In genomic region chr12:17175531-17175951, GRCm38 (mm10) we compare ENCODE assay signal across 8 mouse cellular contexts. TPM values are rescaled to one million over a fixed set of nuclear protein-coding genes. Genes with fewer than 3 reads are reported as not detected.
DNase-seq lines count a peak whose midpoint lies in the region; ATAC-seq and TF ChIP-seq lines count a peak whose summit lies in the region.

No protein-coding gene starts in this region.

- no peak for TF ChIP-seq CTCF in embryonic fibroblast, embryonic 13.5 days (IDR thresholded peaks at IDR 0.05; ENCODE audit: borderline replicate concordance, insufficient read depth, low read length)
- TF ChIP-seq CTCF in small intestine, adult 2 months (IDR thresholded peaks at IDR 0.05; ENCODE audit: extremely low read depth, insufficient read length, insufficient replicate concordance, low read depth, low read length) = no peak

- peak overlapping the region; percentile 55 for H3K4me3 ChIP-seq in heart, embryonic 16.5 days (ENCODE audit: low read length)
- H3K4me3 ChIP-seq in ES-E14 (ENCODE audit: insufficient read depth in 1 of 2, low read depth in 1 of 2, low read length in 2 of 2, poor library complexity in 1 of 2, severe bottlenecking in 1 of 2) = peak overlapping the region; percentile 43 to 58
- 0 out of 2 replicates have a peak overlapping the region, but pooled peaks have one; percentile 21 for H3K4me3 ChIP-seq in embryonic fibroblast, embryonic 13.5 days (ENCODE audit: insufficient read depth, low read length)
- peak overlapping the region; percentile 53 for H3K4me3 ChIP-seq in limb, embryonic 12.5 days (replicated peaks)
- peak overlapping the region; percentile 54 for H3K4me3 ChIP-seq in small intestine, adult 2 months (ENCODE audit: low read depth, low read length)

- no peak for TF ChIP-seq POLR2A in embryonic fibroblast, embryonic 13.5 days (IDR thresholded peaks at IDR 0.05; ENCODE audit: low read depth, low read length)
- no peak for TF ChIP-seq POLR2A in small intestine, adult 2 months (IDR thresholded peaks at IDR 0.05; ENCODE audit: low read depth, low read length)

- no peaks in the 10 kb centered on the region for H3K9me3 ChIP-seq in heart, embryonic 16.5 days (replicated peaks; ENCODE audit: control insufficient read depth, low read length)
- no peaks in the 10 kb centered on the region for H3K9me3 ChIP-seq in ES-E14 (ENCODE audit: control insufficient read depth, insufficient read depth, low read depth, low read length)
- no peaks in the 10 kb centered on the region for H3K9me3 ChIP-seq in limb, embryonic 12.5 days

- peak overlapping the region; percentile 92 for H3K4me2 ChIP-seq in heart, embryonic 16.5 days (ENCODE audit: low read depth, low read length)
- peak overlapping the region; percentile 98 for H3K4me2 ChIP-seq in limb, embryonic 12.5 days

- no peak overlapping the region for H3K27ac ChIP-seq in heart, embryonic 16.5 days (ENCODE audit: low read length)
- no peak overlapping the region for H3K27ac ChIP-seq in ES-E14 (ENCODE audit: insufficient read depth, low read depth, low read length, poor library complexity, severe bottlenecking)
- H3K27ac ChIP-seq in embryonic fibroblast, embryonic 13.5 days (ENCODE audit: insufficient read depth, low read length) = no peak overlapping the region
- H3K27ac ChIP-seq in limb, embryonic 12.5 days = no peak overlapping the region
- H3K27ac ChIP-seq in small intestine, adult 2 months (ENCODE audit: insufficient read depth, low read depth, low read length) = no peak overlapping the region

- 10% methylated on average over 25 of the region's 25 CpGs for WGBS in heart, embryonic 16.5 days
- 15% methylated on average over 25 of the region's 25 CpGs for WGBS in limb, embryonic 12.5 days
- WGBS in small intestine, adult 2 months = 13% methylated on average over 25 of the region's 25 CpGs

- no peak for DNase-seq in heart, adult 18-20 months
- DNase-seq in ES-E14 (ENCODE audit: low read depth, low spot score) = no peak
- no peak for DNase-seq in ovary, postnatal 14 days (ENCODE audit: low spot score)
- no peak for DNase-seq in spleen, postnatal 36 days (ENCODE audit: low spot score in 2 of 2)

- H3K27me3 ChIP-seq in heart, embryonic 16.5 days (ENCODE audit: control insufficient read depth, insufficient read depth, low read length) = peaks cover 32% of the 10 kb centered on the region
- peaks cover 51% of the 10 kb centered on the region for H3K27me3 ChIP-seq in limb, embryonic 12.5 days
- peaks cover 6% of the 10 kb centered on the region; the same call in 1 of the 2 replicates for H3K27me3 ChIP-seq in small intestine, adult 2 months (ENCODE audit: control insufficient read depth, insufficient read depth, low read length)

- no peak overlapping the region for H3K9ac ChIP-seq in heart, embryonic 16.5 days (ENCODE audit: low read length)
- peak overlapping the region; percentile 39; the same call in 1 of the 2 replicates for H3K9ac ChIP-seq in ES-E14 (ENCODE audit: insufficient read depth, low read depth, low read length, poor library complexity, severe bottlenecking)
- H3K9ac ChIP-seq in limb, embryonic 12.5 days (replicated peaks) = peak overlapping the region; percentile 64; the same call in 1 of the 2 replicates

- H3K4me1 ChIP-seq in heart, embryonic 16.5 days (ENCODE audit: control insufficient read depth, insufficient read depth, low read length) = peaks cover 4% of the 10 kb centered on the region; the same call in 1 of the 2 replicates
- H3K4me1 ChIP-seq in ES-E14 (ENCODE audit: control insufficient read depth in 2 of 2, insufficient read depth in 2 of 2, low read length in 2 of 2, poor library complexity in 1 of 2) = peaks cover 0 to 8% of the 10 kb centered on the region in 2 experiments; a peak in 2 of 4 replicates
- H3K4me1 ChIP-seq in embryonic fibroblast, embryonic 13.5 days (ENCODE audit: control insufficient read depth, insufficient read depth, low read length) = no peaks in the 10 kb centered on the region
- peaks cover 11% of the 10 kb centered on the region for H3K4me1 ChIP-seq in limb, embryonic 12.5 days (replicated peaks)
- peaks cover 8% of the 10 kb centered on the region for H3K4me1 ChIP-seq in small intestine, adult 2 months (ENCODE audit: control insufficient read depth, insufficient read depth, insufficient read length, low read length)

- H3K36me3 ChIP-seq in heart, embryonic 16.5 days (ENCODE audit: control insufficient read depth, insufficient read depth) = no peaks in the 10 kb centered on the region
- H3K36me3 ChIP-seq in ES-E14 (ENCODE audit: control insufficient read depth, insufficient read depth, low read length, poor library complexity, severe bottlenecking) = no peaks in the 10 kb centered on the region
- H3K36me3 ChIP-seq in limb, embryonic 12.5 days = no peaks in the 10 kb centered on the region
- H3K36me3 ChIP-seq in small intestine, adult 2 months (ENCODE audit: control insufficient read depth, insufficient read depth, low read length) = no peaks in the 10 kb centered on the region

- in situ Hi-C loops in ES-E14 (cut with MboI; ENCODE audit: low sequenced_read_pairs in 2 of 2, unreplicated experiment in 2 of 2) = loop anchor here in 1 of 2 experiments (25.0 kb wide), 1 partner anchor 88 kb away; no protein-coding TSS in a partner anchor

- no peak for ATAC-seq in heart, embryonic 16.5 days (replicated peaks; ENCODE audit: extremely low read depth, insufficient read depth, low FRiP score)
- ATAC-seq in limb, embryonic 12.5 days (ENCODE audit: insufficient number of reproducible peaks, insufficient read depth, low FRiP score, low TSS enrichment, low read depth) = no peak

TF ChIP-seq in ES-E14, 5 proteins besides CTCF, POLR2A, EP300 and RAD21:
- TF ChIP-seq CHD2 (IDR thresholded peaks at IDR 0.05; ENCODE audit: low read depth, low read length) (no peak), ZNF384 (IDR thresholded peaks at IDR 0.05; ENCODE audit: low read depth, low read length) (no peak), HCFC1 (IDR thresholded peaks at IDR 0.05; ENCODE audit: borderline replicate concordance, insufficient read depth, low read length) (no peak)

RNA-seq across cellular contexts. Expression of gene Kcnf1, which starts 1.1 kb away (rescaled TPM):
- 0.15 and 0.20 TPM in 2 replicates for polyA plus RNA-seq in heart, embryonic 16.5 days (2015; fragmentation: Nextera tagmentation; extraction: Ambion mirVana)
- total RNA-seq in heart, adult 18-20 months (2021) = not detected
- total RNA-seq in ES-E14 (2012; rRNA removed) = 1.0 and 1.2 TPM in 2 replicates
- 0.46 and 0.47 TPM in 2 replicates for polyA plus RNA-seq in embryonic fibroblast, embryonic 13.5 days (2011; ENCODE audit: insufficient read length, low read depth, missing spikeins)
- polyA plus RNA-seq in limb, embryonic 12.5 days (2016; fragmentation: Nextera tagmentation; extraction: Ambion mirVana) = 0.50 and 0.55 TPM in 2 replicates
- polyA plus RNA-seq in small intestine, adult 2 months (2012; rRNA removed) = 2.0 and 2.5 TPM in 2 replicates
